In genomic region chr10:43759186-43759905, GRCm38 (mm10) we compare ENCODE assay signal across 17 mouse cellular contexts.
DNase-seq lines count a peak whose midpoint lies in the region; ATAC-seq lines count a peak whose summit lies in the region.
"Had no signal": no experiment of that assay in that cellular context is flagged by ENCODE, and none has a peak within 500 bp of the region (broad histone marks: within the 10 kb centered on the region; RNA-seq: fewer than 3 reads in every experiment).

No protein-coding gene starts in this region.

- no peak overlapping the region for H3K9ac ChIP-seq in kidney, embryonic 15.5 days
- H3K9ac ChIP-seq: limb, embryonic 13.5 days; lung, embryonic 14.5 days; neural tube, embryonic 12.5 days; stomach, embryonic 15.5 days had no signal

- no peaks in the 10 kb centered on the region for H3K36me3 ChIP-seq in kidney, embryonic 15.5 days
- H3K36me3 ChIP-seq: limb, embryonic 13.5 days; neural tube, embryonic 12.5 days; stomach, embryonic 15.5 days had no signal

- H3K4me3 ChIP-seq in kidney, embryonic 15.5 days (replicated peaks) = no peak overlapping the region
- H3K4me3 ChIP-seq: limb, embryonic 13.5 days; neural tube, embryonic 12.5 days; stomach, embryonic 15.5 days had no signal

- H3K27ac ChIP-seq in kidney, embryonic 15.5 days = no peak overlapping the region
- H3K27ac ChIP-seq: limb, embryonic 13.5 days; neural tube, embryonic 12.5 days; stomach, embryonic 15.5 days had no signal

- no peak overlapping the region for H3K4me2 ChIP-seq in kidney, embryonic 15.5 days
- H3K4me2 ChIP-seq: limb, embryonic 13.5 days; lung, embryonic 14.5 days; neural tube, embryonic 12.5 days; stomach, embryonic 15.5 days had no signal

- ATAC-seq in kidney, embryonic 15.5 days (replicated peaks; ENCODE audit: low FRiP score) = peak; percentile 62; the same call in 1 of the 2 replicates
- ATAC-seq in neutrophil, adult 5-6 weeks (ENCODE audit: extremely low read depth, insufficient number of reproducible peaks, low FRiP score, poor library complexity, severe bottlenecking) = peak; percentile 49; the same call in 1 of the 2 replicates
- ATAC-seq: forebrain, embryonic 14.5 days; intestine, postnatal 0 days had no signal

- no peaks in the 10 kb centered on the region for H3K9me3 ChIP-seq in kidney, embryonic 15.5 days (replicated peaks)
- H3K9me3 ChIP-seq: limb, embryonic 13.5 days; neural tube, embryonic 12.5 days; stomach, embryonic 15.5 days had no signal

- no peaks in the 10 kb centered on the region for H3K27me3 ChIP-seq in kidney, embryonic 15.5 days
- H3K27me3 ChIP-seq: CH12.LX; limb, embryonic 13.5 days; neural tube, embryonic 12.5 days; stomach, embryonic 15.5 days had no signal

- DNase-seq in kidney, adult 8-10 months = no peak
- peak; percentile 40 for DNase-seq in right cerebral cortex, adult 18-20 months
- no peak for DNase-seq in right cerebral cortex, postnatal 4 days
- peak; percentile 61 for DNase-seq in thymus, postnatal 25 days
- DNase-seq in retina, embryonic 14.5 days (ENCODE audit: low spot score) = no peak
- DNase-seq: cerebellum, adult 8-10 months; gastrocnemius, postnatal 25 days; layer of hippocampus, postnatal 36 days; lung, embryonic 14.5 days had no signal

- 54% methylated on average over 14 of the region's 14 CpGs for WGBS in kidney, embryonic 15.5 days

- H3K4me1 ChIP-seq in kidney, embryonic 15.5 days = peaks cover 30% of the 10 kb centered on the region
- H3K4me1 ChIP-seq: neural tube, embryonic 12.5 days; stomach, embryonic 15.5 days had no signal

Comparison
In these comparisons a context has a peak if more than half of its experiments do, and no peak if none do; other contexts are left out.
1. DNase-seq: peak in right cerebral cortex, adult 18-20 months (single experiment) and thymus, postnatal 25 days (single experiment); none in kidney, adult 8-10 months (0 of 2), right cerebral cortex, postnatal 4 days (single experiment) and retina, embryonic 14.5 days (single experiment).